Mouse (Mus musculus) limb, embryonic 11.5 days (tissue): ENCODE measurements around the gene Tab1. TPM values are rescaled to one million over a fixed set of nuclear protein-coding genes. Genes with fewer than 3 reads are reported as not detected.

Experiments
- polyA plus RNA-seq: library from polyadenylated mRNA; unstranded; fragments of >200 nt; fragmentation: Nextera tagmentation; extraction: Ambion mirVana; gene quantifications from 2 replicates; pipeline ENCODE4 v1.2.1, GENCODE M21; 2014

Gene Tab1
- polyA plus RNA-seq, 1 experiment from 2014 or later, result 35.5 TPM

Other genes with a start within 250 kb of the Tab1 start
- 9.7 and 11.8 TPM in 2 replicates for gene Apobec3, start 241.5 kb upstream of the Tab1 start, polyA plus RNA-seq
- 0.97 and 1.4 TPM in 2 replicates for gene Cbx7, start 162.0 kb upstream of the Tab1 start, polyA plus RNA-seq
- gene Pdgfb, start 118.2 kb upstream of the Tab1 start, polyA plus RNA-seq, result 1.6 and 2.4 TPM in 2 replicates
- 3.0 and 4.1 TPM in 2 replicates for gene Syngr1, start 41.8 kb upstream of the Tab1 start, polyA plus RNA-seq
- gene Rpl3, start 41.3 kb upstream of the Tab1 start, polyA plus RNA-seq, result 1,283 and 1,338 TPM in 2 replicates
- 6.5 and 6.8 TPM in 2 replicates for gene Mgat3, start 40.6 kb downstream of the Tab1 start, polyA plus RNA-seq
- gene Mief1, start 100.9 kb downstream of the Tab1 start, polyA plus RNA-seq, result 33.8 and 36.7 TPM in 2 replicates
- gene AC140267.1, start 102.7 kb downstream of the Tab1 start, polyA plus RNA-seq, result not detected in 2 replicates
- gene Atf4, start 122.1 kb downstream of the Tab1 start, polyA plus RNA-seq, result 110 and 125 TPM in 2 replicates
- 74.7 and 79.0 TPM in 2 replicates for gene Rps19bp1, start 131.2 kb downstream of the Tab1 start, polyA plus RNA-seq
- 0.01 TPM in 1 of 2 replicates, not detected in the other for gene Cacna1i, start 154.1 kb downstream of the Tab1 start, polyA plus RNA-seq